Mouse (Mus musculus): ENCODE results near the gene Ms4a14.
A peak's percentile ranks its signal among the peaks of the same experiment; 100 is the strongest.
"Not testable (repeated sequence)": the region's sequence is repeated elsewhere in the genome, so short reads cannot be mapped to it uniquely, and the experiment has no call there.

The Ms4a14 gene

DNA sequence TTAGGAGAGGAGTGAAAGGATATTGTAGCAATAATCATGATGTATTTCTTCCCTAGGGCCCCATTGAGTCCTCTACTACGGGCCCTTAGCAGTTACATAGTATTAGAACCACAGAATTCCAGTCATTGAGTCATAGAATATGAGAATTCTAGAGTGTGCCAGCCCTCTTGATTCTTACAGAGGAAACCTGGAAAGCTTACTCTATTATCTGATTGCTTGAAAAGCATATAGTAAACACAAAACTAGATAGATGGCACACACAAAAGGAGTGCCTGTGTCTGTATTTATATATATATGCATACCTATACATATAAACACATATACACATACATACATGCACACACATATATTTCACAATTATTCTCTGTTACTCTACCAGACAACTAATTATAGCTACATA, at the start of gene Ms4a14:
TSS of gene Ms4a14 (minus strand) at position 101 of the 400 bp plus-strand sequence.
- DNase-seq (ENCODE audit: low spot score) = no peak

DNA sequence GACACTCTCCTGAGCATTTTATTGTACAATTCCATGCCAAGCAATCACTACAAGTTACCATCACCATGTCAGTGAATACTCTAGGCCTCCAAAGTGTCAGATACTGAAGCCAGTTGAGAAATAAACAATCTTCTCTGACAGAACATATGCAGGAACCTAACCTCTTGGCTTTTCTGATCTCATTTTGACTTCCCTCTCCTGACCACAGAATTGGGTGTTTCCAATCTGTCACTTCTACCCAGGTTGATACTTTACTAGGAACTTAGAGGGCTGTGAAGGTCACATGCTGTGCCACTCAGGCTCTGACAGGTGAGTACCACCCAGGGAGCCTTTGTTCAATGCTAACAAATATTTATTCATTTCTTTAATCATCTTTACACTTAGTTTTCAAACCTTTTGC, 47.7 kb upstream of the Ms4a14 start:
- no peak for DNase-seq (ENCODE audit: low spot score)

DNA sequence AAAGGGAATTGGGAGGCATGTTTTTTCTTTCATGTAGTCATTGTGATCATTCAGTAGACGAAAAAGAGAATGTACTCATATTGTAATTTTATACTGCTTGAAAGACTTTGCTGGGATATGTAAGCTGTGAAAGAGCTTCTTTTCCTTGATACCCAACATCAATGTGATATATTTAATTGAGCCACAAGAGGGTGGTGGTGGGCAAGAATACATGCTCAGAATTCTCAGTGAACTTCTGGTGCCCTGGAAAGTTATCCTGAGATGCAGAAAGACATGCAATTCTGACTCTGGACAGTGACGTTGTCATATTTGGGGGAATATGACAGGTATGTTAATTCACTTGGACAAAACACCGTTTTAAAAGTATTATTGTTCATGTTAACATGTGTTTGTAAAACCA, 45.9 kb upstream of the Ms4a14 start:
- no peak for DNase-seq (ENCODE audit: low spot score)

DNA sequence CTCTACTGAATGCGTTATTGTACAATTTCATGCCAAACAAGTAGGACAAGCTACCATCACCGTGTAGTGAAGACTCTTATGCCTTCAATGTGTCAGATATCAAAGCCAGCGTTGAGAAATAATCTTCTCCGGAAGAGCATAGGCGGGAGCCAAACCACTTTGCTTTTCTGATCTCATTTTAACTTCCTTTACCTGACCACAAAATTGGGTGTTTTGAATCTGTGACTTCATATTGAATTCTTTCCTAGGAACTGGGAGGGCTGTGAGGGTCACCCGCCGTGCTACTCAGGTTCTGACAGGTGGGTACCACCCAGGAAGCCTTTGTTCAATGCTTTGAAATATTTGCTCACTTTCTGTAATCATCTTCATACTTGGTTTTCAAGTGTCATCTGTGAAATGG, 41.5 kb upstream of the Ms4a14 start:
- no peak for DNase-seq (ENCODE audit: low spot score)

DNA sequence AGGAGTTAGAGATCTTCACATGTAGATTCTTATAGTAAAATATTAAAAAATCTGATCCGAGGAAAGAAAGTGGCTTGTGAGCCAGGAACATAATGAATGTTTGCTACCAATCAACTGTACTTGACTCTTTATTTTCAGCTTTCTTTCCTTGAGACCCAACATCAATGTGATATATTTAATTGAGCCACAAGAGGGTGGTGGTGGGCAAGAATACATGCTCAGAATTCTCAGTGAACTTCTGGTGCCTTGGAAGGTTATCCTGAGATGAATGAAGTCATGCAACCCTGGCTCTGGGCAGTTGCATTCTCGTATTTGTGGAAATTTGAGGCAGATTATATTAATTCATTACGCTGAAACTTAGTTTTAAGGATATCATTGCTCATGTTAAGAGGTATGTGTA, 37.6 kb upstream of the Ms4a14 start:
- DNase-seq (ENCODE audit: low spot score) = no peak

DNA sequence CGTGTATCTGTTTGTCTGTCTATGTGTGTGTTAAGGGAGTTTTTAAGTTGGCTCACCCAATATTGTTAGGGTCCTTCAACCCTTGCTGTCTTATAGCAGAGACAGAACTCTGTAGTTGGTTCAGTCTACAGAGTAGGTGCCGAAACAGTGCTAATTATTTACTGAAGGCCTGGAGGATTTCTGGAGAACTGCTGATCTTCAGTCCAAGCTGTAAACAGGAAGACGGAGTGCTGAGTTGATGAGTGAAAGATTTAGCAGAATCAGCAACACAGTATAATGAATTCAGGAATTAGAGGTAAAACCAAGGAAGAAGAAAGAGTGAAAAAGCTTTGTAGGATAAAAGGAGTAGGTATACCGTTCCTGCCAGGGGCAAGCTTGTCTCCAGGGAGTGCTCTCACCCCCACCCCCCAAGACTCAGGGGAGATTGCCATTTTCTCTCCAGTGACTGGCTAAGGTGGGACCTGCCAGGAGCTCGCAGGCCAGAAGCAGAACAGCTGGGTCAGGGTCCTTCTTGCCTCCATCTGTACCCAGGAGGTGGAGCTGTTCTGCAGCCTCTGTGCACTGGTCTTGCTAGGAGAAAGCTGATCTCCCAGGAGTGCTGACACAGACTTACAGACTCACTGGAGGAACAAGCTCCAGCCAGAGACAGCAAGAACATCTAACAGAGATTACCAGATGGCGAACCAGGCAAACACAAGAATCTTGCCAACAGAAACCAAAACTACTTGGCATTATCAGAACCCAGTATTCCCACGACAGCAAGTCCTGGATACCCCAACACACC, 35.6 kb upstream of the Ms4a14 start:
- peak; percentile 26 for DNase-seq (ENCODE audit: low spot score)

DNA sequence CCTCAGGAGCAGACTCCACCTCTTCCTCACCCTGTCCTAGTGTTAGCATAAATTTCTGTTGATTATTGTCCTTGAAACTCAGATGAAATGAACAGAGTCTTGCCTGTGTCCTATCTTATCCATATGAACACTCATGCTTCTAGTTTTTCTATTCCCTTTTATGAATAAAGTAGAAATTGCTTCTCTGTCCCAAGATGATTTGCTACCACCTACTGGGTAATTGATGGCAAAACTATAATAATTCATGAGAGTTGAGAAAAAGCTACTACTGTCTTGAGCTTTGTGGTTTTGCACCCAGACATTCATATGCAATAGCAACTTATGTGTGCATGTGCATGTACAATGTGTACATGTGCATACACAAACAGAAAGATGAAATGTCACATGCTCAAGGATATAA, 29.7 kb upstream of the Ms4a14 start:
- DNase-seq (ENCODE audit: low spot score) = no peak

DNA sequence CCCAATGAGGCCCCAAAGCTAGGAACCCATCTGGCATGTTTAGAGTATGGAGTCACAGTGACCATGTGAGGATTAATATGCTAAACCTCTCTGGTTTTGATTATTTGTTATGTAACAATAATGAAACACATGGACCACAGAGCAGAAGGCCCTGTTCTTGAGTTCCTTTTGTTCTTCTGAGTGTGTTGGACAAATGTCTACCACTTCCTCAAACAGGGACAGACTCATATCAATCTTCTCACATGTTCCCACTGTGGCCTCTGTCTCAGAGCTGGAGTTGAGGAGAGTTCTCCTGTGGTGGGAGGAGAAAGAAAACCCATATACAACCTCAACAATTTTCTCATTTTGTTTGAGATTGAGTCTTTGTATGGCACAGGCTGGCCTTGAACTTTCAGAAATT, 28.9 kb upstream of the Ms4a14 start:
- no peak for DNase-seq (ENCODE audit: low spot score)

DNA sequence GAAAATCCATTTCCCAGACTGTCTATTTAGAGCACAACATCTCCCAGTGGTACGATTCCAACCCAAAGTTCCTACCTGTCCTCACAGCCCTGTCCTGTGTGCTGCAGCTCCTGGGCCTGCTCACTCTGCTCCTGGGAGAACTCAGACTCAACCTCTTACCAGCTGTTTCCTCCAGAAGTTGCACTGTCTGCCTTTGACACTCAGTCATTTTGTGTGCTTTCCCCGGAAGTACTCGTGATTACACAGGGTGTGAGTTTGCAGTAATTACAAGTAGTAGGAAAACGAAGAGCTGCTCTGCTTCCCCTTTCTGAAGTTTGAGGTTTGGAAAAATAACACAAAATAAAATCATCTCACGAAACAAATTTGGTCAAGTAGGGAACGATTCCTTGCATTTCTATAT, 21.7 kb upstream of the Ms4a14 start, which contains the start of gene Ms4a7:
TSS of gene Ms4a7 (minus strand) at position 215 of the 400 bp plus-strand sequence.
- no peak for DNase-seq (ENCODE audit: low spot score)

DNA sequence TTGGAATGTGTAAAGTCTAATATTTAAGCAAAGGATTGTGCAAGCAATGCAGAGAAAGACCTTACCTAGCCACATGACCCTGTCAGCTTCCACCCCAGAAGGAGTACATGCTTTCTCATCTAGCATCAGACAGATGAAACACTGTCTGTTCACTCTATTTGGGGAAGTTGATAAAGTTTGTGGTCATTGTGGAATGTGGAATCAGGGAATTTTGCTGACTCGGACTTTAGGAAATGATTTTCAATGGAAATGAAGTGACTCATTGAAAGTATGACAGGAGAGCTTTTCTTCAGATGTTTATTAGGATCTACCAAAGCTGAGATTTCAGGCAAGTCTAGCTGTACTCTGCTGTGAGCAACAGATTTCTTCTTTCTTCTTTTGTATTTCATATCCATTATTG, 6.9 kb upstream of the Ms4a14 start:
- no peak for DNase-seq (ENCODE audit: low spot score)

DNA sequence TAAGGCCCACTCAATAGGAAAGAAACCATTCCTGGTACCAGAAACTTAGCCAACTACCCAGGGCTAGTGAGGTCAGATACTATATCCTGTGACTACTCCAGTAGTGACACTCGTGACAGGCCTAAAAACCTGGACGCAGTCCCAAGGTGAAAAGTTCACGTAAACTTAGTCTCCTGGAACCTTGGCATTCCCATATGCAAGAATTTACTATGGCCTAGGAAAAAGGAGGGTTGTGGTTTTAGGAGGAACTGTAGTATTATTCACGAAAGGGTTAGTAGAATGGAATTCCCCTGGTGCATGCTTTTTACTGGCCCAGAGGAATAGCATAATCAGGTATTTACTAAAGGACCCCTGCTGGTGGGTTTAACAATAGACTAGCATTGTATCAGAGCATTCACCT, 2.5 kb upstream of the Ms4a14 start:
- no peak for DNase-seq (ENCODE audit: low spot score)

DNA sequence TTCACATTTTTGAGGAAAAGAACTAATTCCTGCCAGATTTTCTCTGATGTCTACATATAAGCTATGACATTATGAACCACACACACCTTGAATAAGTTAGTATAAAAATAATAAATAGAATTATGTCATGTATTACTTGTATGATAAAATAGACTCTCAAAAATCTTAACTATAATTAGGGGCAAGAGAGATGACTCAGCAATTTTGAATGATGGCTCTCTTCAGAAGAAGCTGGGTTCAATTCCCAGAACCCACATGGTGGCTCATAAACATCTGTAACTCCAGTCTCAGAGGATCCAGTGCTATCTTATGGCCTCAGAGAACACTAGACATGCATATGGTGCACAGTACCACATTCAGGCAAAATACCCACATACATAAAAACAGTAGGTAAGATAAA, 5.4 kb downstream of the Ms4a14 start:
- no peak for DNase-seq (ENCODE audit: low spot score)

DNA sequence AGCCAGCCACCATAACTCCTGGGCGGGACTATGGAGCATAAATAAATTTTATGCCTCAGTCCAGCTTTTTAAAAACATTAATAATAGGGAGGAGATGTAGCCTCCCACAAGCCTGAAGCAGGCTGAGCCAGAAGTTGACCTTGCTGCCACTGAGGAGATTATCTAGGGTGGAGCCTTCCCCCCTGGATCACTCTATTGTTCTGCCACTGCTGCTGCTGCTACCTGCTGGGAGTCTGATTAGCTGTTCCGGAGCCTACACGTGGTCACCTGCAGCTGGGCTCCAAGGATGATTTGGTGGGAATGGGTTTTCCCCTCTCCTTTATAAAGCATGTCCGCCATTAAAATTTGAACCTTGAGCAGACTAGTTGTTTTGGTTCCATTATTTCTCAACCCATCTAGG, 14.7 kb downstream of the Ms4a14 start:
- DNase-seq (ENCODE audit: low spot score) = not testable (repeated sequence)

DNA sequence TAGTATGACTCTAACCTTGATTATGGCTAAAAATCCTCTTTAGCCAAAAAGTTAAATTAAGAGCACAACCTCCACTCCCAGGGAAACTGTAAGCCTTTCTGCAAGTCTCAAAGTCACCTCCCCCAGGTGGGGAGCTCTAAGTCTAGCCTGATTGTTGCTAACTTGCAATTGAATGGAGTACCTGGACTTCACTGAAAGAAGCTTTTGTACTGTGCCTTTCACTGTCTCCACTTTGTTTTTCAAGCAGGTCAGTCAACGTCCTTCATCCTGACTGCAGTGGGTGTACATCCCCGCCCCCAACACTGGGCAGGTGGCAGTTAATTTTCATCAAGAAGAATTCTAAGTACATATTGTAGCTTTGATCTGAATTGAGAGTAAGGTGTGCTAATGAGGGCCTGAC, 15.3 kb downstream of the Ms4a14 start:
- no peak for DNase-seq (ENCODE audit: low spot score)

DNA sequence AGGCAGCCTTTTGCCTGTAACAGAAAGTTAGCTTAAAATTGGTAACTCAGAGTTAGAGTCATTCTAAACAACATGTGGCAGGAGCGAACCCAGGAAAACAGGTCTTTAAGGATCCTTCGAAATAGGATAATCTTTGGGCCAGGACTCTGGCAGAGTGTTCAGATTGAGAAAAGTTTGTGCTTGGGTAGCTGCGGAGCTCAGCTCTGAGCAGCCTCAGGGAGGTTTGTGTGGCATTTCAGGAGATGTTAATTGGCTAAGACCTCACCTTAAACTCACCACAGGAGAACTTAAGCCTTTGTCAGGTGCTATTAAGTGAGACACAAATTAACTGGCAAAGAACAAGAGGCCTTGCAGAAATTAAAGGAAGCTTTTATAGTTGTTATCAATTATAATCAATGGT, 20.6 kb downstream of the Ms4a14 start:
- DNase-seq (ENCODE audit: low spot score) = not testable (repeated sequence)

DNA sequence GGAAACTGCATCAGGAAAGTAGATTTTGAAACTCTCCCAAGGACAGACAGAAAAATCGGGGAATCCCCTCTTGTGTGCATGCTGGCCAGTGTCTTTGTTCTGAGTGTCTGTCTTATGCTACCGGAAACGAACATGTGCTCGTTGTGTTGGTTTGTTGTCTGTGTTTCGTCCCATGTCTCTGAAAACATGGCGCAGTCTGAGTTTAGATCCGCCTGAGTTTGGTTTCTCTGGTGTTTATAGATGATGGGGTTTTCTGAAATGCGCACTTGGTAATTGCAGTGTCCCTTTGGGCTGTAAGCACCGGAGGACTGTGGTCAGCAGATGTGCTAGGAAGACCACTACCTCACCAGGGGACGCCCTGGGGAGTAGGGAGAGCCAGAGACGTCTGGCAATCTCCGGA, 21.3 kb downstream of the Ms4a14 start:
- peak; percentile 35 for DNase-seq (ENCODE audit: low spot score)

DNA sequence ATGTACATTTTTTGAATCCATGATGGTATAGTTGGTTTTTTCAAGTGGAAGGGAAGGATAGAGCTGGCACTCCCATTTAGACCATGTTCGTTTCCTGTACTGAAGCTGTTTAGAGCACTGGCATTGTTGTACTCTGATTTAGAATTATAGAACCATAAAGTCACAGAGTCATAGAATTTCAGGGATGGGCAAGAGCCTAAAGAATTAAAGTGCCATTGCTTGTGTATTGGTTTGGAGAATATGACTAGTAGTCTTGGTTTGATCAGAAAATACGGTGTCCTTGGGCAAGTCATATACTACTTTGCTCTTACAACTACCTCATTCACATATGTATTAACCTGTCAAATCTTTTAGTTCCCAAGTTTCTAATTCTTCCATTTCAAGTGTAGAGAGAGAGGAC, 30.5 kb downstream of the Ms4a14 start, which contains the start of gene Ms4a5:
TSS of gene Ms4a5 (minus strand) at position 101 of the 400 bp plus-strand sequence.
- DNase-seq (ENCODE audit: low spot score) = no peak

DNA sequence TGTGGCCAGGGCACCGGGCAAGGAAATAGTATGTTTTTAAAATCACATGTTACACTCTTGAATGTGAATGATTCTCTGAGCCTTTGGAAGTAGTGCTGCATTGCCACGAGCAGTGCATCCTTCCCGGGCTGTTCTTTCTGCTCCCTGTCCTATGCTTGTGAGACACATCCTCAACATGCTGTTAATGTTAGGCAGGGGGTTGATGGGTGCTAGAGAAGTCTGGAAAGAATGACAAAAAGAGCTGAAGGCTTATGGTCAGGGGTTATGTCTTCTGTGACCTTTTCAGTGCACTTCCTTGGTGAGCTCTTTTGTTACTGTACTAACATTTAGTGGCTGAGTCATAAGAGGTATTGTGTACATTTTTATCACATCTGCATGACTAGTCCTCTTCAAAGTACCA, 34.0 kb downstream of the Ms4a14 start:
- DNase-seq (ENCODE audit: low spot score) = no peak

DNA sequence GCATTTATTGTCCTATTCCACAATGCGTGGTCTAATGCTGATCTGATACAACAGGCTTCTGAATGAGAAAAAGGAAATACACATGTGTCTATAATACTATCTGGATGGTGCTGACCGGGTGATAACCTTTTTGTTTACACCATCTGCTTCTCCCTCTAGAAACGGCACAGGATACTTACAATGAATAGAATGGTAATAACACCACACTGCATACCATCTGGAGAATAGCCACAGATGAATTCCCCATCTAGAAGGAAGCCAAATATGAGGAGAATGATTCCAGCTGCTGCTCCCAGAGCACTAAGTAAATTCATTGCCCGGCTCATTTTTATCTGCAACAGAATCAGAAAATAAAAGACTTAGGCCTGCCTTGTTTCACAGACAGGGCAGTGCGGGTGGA, 37.8 kb downstream of the Ms4a14 start:
- DNase-seq (ENCODE audit: low spot score) = no peak

DNA sequence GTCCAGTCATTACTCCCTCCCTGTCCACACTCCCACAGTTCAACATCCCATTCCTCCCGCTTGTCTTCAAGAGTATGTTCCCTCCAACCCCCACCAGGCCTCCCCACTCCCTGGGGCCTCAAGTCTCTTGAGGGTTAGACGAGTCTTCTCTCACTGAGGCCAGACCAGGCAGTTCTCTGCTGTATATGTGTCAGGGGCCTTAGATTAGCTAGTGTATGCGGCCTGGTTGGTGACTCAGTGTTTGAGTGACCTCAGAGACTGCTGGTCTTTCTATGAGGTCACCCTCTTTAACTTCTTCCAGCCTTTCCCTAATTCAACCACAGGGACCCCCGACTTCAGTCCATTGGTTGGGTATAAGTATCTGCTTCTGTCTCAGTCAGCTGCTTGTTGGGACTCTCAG, 47.3 kb downstream of the Ms4a14 start:
- no peak for DNase-seq (ENCODE audit: low spot score)

DNA sequence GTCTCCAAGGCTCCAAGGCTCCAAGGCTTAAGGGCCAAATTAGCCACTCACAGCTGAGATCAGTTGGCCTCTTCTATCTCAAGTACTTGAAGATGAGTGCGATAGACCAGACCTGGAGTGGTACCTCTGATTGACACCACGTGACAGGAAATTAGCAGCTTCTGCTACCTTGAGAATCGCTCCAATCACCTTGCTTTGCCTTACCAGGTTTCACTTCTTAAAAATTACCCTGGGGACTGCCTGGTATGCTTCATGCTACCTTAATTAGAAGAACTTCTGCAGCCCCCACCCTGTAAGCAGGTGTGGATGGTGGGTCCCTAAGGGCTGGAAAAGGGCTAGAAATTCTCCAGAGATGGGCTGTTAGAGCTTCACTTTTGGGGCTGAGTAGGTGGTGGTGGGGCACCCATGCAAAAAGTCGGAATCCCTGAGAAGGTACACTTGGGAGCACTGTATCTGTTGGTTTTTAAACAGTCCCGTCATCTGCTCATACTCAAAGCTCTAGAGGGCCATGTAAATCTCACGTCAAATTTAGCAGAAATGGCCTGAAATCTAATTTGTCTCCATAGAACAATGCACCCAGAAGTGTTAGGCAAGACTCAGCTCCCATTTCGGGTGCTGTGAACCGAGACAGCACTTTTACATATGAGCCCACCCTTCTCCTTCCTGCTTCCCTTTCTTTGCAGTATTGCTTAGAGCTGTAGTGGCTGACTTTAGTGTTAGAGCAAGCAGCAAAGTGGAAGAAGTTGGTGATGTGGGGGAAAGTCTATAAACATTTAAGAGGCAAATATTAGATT, 48.0 kb downstream of the Ms4a14 start, which contains the start of gene Ms4a1:
TSS of gene Ms4a1 (minus strand) at position 190 of the 794 bp plus-strand sequence.
- no peak for DNase-seq (ENCODE audit: low spot score)

DNA sequence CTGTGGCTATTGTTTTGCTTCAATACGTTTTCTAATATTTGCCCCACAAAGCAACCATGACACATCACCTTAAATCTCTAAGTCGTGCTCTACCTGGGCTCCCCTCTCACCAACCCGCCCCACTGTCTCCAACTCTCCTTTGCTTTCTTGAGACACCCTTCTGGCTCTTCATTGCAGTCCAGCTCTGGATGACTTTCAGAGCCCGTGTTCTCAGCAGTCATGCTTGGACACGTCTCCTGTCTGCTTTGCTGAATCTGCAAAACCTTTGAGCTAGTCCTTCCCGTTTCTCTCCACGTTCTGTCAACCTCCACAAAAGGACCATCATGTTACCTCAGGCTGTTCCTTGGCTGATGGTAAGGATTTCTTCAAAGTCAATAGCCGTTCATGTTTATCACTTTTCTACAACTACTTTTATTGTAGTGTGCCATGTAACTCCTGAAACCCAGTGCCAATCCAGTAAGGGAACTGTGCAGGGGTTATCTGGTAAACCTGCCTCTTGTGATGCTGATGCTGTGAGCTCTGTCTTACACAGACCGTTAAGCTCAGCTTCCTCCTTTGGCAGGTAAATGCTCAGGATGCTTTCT, 49.6 kb downstream of the Ms4a14 start:
- no peak for DNase-seq (ENCODE audit: low spot score)

DNA sequence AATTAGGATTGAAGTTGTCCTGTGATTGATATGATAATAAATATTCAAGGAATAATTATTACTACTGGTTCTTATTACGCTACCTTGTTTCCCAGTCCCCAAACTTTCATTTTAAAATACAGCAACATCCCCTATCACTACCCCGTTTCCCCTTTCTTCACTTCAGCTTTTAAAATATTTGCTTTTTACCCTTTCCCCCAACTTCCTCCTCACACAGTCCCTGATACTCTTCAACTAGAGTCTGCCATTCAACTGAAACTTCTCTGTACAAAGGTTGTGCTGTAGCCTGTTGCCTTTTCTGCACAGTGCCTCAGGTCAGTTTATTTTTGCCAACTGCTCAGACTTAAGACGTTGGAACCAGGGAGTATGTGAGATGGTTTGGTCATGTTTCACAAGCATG, 50.7 kb downstream of the Ms4a14 start:
- no peak for DNase-seq (ENCODE audit: low spot score)

All from embryo, embryonic 10 days (tissue).